ENCODE assay signal across 8 mouse cellular contexts in genomic region chr9:110380662-110381061, GRCm38 (mm10). TPM values are rescaled to one million over a fixed set of nuclear protein-coding genes. Genes with fewer than 3 reads are reported as not detected.
A peak's percentile ranks its signal among the peaks of the same experiment; 100 is the strongest.
DNase-seq lines count a peak whose midpoint lies in the region; ATAC-seq lines count a peak whose summit lies in the region.
"Had no signal": no experiment of that assay in that cellular context is flagged by ENCODE, and none has a peak within 500 bp of the region (broad histone marks: within the 10 kb centered on the region; RNA-seq: fewer than 3 reads in every experiment).

No protein-coding gene starts in this region.

- H3K36me3 ChIP-seq in kidney, embryonic 16.5 days (ENCODE audit: insufficient read depth, low read length) = peaks cover 56% of the 10 kb centered on the region
- H3K36me3 ChIP-seq in hindbrain, embryonic 12.5 days = peaks cover 89% of the 10 kb centered on the region

- WGBS in kidney, embryonic 16.5 days = 36% methylated on average over 21 of the region's 21 CpGs
- 47% methylated on average over 21 of the region's 21 CpGs for WGBS in hindbrain, embryonic 12.5 days

- H3K9ac ChIP-seq in kidney, embryonic 16.5 days (replicated peaks; ENCODE audit: low read length) = no peak overlapping the region
- H3K9ac ChIP-seq in hindbrain, embryonic 12.5 days = no peak overlapping the region

- no peak for DNase-seq in kidney, adult 9 months
- DNase-seq in adrenal gland, adult 18-20 months (ENCODE audit: low spot score in 2 of 2) = peak; percentile 43 to 51
- peak; percentile 43 for DNase-seq in lung, postnatal 10 days
- DNase-seq in cerebellum, adult 18-20 months = no peak

- no peak overlapping the region for H3K27ac ChIP-seq in kidney, embryonic 16.5 days (ENCODE audit: low read length)
- H3K27ac ChIP-seq in hindbrain, embryonic 12.5 days = no peak overlapping the region

- H3K4me2 ChIP-seq in kidney, embryonic 16.5 days (replicated peaks; ENCODE audit: low read depth, low read length) = peak overlapping the region; percentile 20; the same call in 1 of the 2 replicates
- no peak overlapping the region for H3K4me2 ChIP-seq in hindbrain, embryonic 12.5 days (replicated peaks)

- no peaks in the 10 kb centered on the region for H3K9me3 ChIP-seq in kidney, embryonic 16.5 days (ENCODE audit: low read length)
- H3K9me3 ChIP-seq in hindbrain, embryonic 12.5 days (replicated peaks) = no peaks in the 10 kb centered on the region

- H3K4me3 ChIP-seq in kidney, embryonic 16.5 days (ENCODE audit: low read length) = no peak overlapping the region
- H3K4me3 ChIP-seq in hindbrain, embryonic 12.5 days = no peak overlapping the region
- H3K4me3 ChIP-seq: myocyte had no signal

- peaks cover 6% of the 10 kb centered on the region; the same call in 1 of the 2 replicates for H3K4me1 ChIP-seq in kidney, embryonic 16.5 days (ENCODE audit: insufficient read depth, low read length)
- no peaks in the 10 kb centered on the region for H3K4me1 ChIP-seq in hindbrain, embryonic 12.5 days

- no peaks in the 10 kb centered on the region for H3K27me3 ChIP-seq in kidney, embryonic 16.5 days (ENCODE audit: insufficient read depth, low read length)
- H3K27me3 ChIP-seq in hindbrain, embryonic 12.5 days = no peaks in the 10 kb centered on the region; the same call in 1 of the 2 replicates

- peak; percentile 44 for ATAC-seq in kidney, embryonic 16.5 days (ENCODE audit: low FRiP score, low TSS enrichment)
- peak; percentile 33 for ATAC-seq in hindbrain, embryonic 12.5 days (ENCODE audit: low FRiP score)
- ATAC-seq in megakaryocyte progenitor cell, adult 5-6 weeks (replicated peaks; ENCODE audit: poor library complexity) = no peak

RNA-seq across cellular contexts. Expression of gene Ptpn23, which starts 27.4 kb away (rescaled TPM):
- 15.8 and 20.7 TPM in 2 replicates for polyA plus RNA-seq in kidney, embryonic 16.5 days (2015; fragmentation: Nextera tagmentation; extraction: Ambion mirVana)
- 10 to 100 TPM; 67.2 to 70.7 TPM for total RNA-seq in adrenal gland, adult 18-20 months (2021)
- polyA plus RNA-seq in hindbrain, embryonic 12.5 days (2016; fragmentation: Nextera tagmentation; extraction: Ambion mirVana) = 22.5 and 23.6 TPM in 2 replicates
- total RNA-seq in megakaryocyte progenitor cell, adult 5-6 weeks (2015) = 8.6 and 13.0 TPM in 2 replicates
- 1.5 and 4.0 TPM in 2 replicates for total RNA-seq in megakaryocyte progenitor cell, adult 5-6 weeks (2017)

RNA-seq across cellular contexts. Expression of gene Ngp, which starts 38.9 kb away (rescaled TPM):
- polyA plus RNA-seq in kidney, embryonic 16.5 days (2015; fragmentation: Nextera tagmentation; extraction: Ambion mirVana) = 3.4 and 4.8 TPM in 2 replicates
- total RNA-seq in adrenal gland, adult 18-20 months (2021) = not detected
- polyA plus RNA-seq in hindbrain, embryonic 12.5 days (2016; fragmentation: Nextera tagmentation; extraction: Ambion mirVana) = 2.9 and 4.1 TPM in 2 replicates
- total RNA-seq in megakaryocyte progenitor cell, adult 5-6 weeks (2015) = 1,024 and 1,594 TPM in 2 replicates
- total RNA-seq in megakaryocyte progenitor cell, adult 5-6 weeks (2017) = 354 and 557 TPM in 2 replicates
- polyA plus RNA-seq: myocyte had no signal

RNA-seq across cellular contexts. Expression of gene Scap, which starts 47.6 kb away (rescaled TPM):
- 37.7 and 38.7 TPM in 2 replicates for polyA plus RNA-seq in kidney, embryonic 16.5 days (2015; fragmentation: Nextera tagmentation; extraction: Ambion mirVana)
- 100 to 1,000 TPM in 1 of 2 experiments, 10 to 100 TPM in 1; 63.2 to 118 TPM for total RNA-seq in adrenal gland, adult 18-20 months (2021)
- polyA plus RNA-seq in hindbrain, embryonic 12.5 days (2016; fragmentation: Nextera tagmentation; extraction: Ambion mirVana) = 38.3 and 47.3 TPM in 2 replicates
- 26.1 and 33.6 TPM in 2 replicates for total RNA-seq in megakaryocyte progenitor cell, adult 5-6 weeks (2015)
- 22.1 and 29.4 TPM in 2 replicates for total RNA-seq in megakaryocyte progenitor cell, adult 5-6 weeks (2017)

Comparison
In these comparisons a context has a peak if more than half of its experiments do, and no peak if none do; other contexts are left out.
1. DNase-seq: peak in adrenal gland, adult 18-20 months (2 of 2) and lung, postnatal 10 days (single experiment); none in kidney, adult 9 months (single experiment) and cerebellum, adult 18-20 months (0 of 2).
2. RNA of gene Ptpn23, which starts 27.4 kb away (total RNA-seq): 67.2 to 70.7 TPM in adrenal gland, adult 18-20 months; 1.5 to 13.0 TPM in megakaryocyte progenitor cell, adult 5-6 weeks; every median in the first group is over 4 times any median in the second.
3. RNA of gene Ngp, which starts 38.9 kb away (total RNA-seq): 354 to 1,594 TPM in megakaryocyte progenitor cell, adult 5-6 weeks; not detected in adrenal gland, adult 18-20 months; every median in the first group is over 100 times any median in the second.